In the genomic region with DNA sequence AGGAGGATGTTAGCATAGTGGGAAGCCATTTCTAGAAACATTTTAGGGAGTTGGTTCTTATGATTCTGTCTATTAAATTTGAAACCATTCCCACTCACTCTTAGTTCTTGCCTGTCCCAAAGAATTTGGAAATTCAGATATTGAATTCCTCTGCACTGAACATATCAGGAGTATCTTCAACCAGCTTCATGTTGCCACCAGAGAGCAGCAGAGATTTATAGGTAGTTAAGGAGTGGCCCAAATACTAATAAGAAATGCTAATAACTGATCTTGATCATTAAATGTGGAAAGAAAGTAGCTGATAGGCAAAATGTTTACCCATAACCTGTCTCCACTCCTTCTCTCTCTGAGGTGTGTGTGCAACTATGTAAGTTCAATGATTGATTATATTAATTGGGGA, we compare ENCODE assay signal across 11 mouse cellular contexts.
A peak's percentile ranks its signal among the peaks of the same experiment; 100 is the strongest.
DNase-seq lines count a peak whose midpoint lies in the region; ATAC-seq and TF ChIP-seq lines count a peak whose summit lies in the region.
"Had no signal": no experiment of that assay in that cellular context is flagged by ENCODE, and none has a peak within 500 bp of the region (broad histone marks: within the 10 kb centered on the region; RNA-seq: fewer than 3 reads in every experiment).

No protein-coding gene starts in this region.

- no peaks in the 10 kb centered on the region for H3K9me3 ChIP-seq in heart, postnatal 0 days (replicated peaks; ENCODE audit: control insufficient read depth, low read length)
- H3K9me3 ChIP-seq in limb, embryonic 14.5 days (ENCODE audit: control insufficient read depth, low read length) = no peaks in the 10 kb centered on the region
- no peaks in the 10 kb centered on the region for H3K9me3 ChIP-seq in limb, embryonic 10.5 days (replicated peaks)
- H3K9me3 ChIP-seq: heart, embryonic 13.5 days; hindbrain, embryonic 15.5 days; liver, embryonic 13.5 days had no signal

- no peak for TF ChIP-seq EP300 in heart, postnatal 0 days (IDR thresholded peaks at IDR 0.05; ENCODE audit: low read depth)

- peak; percentile 55 for TF ChIP-seq CTCF in heart, postnatal 0 days (IDR thresholded peaks at IDR 0.05; ENCODE audit: low read depth)

- no peaks in the 10 kb centered on the region for H3K36me3 ChIP-seq in heart, postnatal 0 days (replicated peaks; ENCODE audit: control insufficient read depth, insufficient read depth, low read length)
- H3K36me3 ChIP-seq in limb, embryonic 14.5 days (ENCODE audit: control insufficient read depth, insufficient read depth, low read length) = no peaks in the 10 kb centered on the region
- H3K36me3 ChIP-seq in limb, embryonic 10.5 days = no peaks in the 10 kb centered on the region
- H3K36me3 ChIP-seq: heart, embryonic 13.5 days; hindbrain, embryonic 15.5 days; liver, embryonic 13.5 days had no signal

- H3K4me2 ChIP-seq in heart, postnatal 0 days (ENCODE audit: low read depth, low read length) = no peak overlapping the region
- H3K4me2 ChIP-seq in limb, embryonic 14.5 days (replicated peaks; ENCODE audit: low read depth, low read length, severe bottlenecking) = no peak overlapping the region
- H3K4me2 ChIP-seq: heart, embryonic 13.5 days; hindbrain, embryonic 15.5 days; liver, embryonic 13.5 days had no signal

- no peaks in the 10 kb centered on the region for H3K27me3 ChIP-seq in heart, postnatal 0 days (ENCODE audit: control insufficient read depth, insufficient read depth, low read length)
- H3K27me3 ChIP-seq in limb, embryonic 14.5 days (ENCODE audit: control insufficient read depth, insufficient read depth, low read length) = no peaks in the 10 kb centered on the region
- H3K27me3 ChIP-seq in limb, embryonic 10.5 days (ENCODE audit: low read depth, poor library complexity, severe bottlenecking) = peaks cover 1% of the 10 kb centered on the region; the same call in 1 of the 2 replicates
- H3K27me3 ChIP-seq: heart, embryonic 13.5 days; hindbrain, embryonic 15.5 days; liver, embryonic 13.5 days had no signal

- no peak overlapping the region for H3K27ac ChIP-seq in heart, postnatal 0 days (ENCODE audit: low read depth)
- no peak overlapping the region for H3K27ac ChIP-seq in limb, embryonic 14.5 days (replicated peaks; ENCODE audit: low read depth, low read length)
- no peak overlapping the region for H3K27ac ChIP-seq in limb, embryonic 10.5 days
- H3K27ac ChIP-seq: heart, embryonic 13.5 days; hindbrain, embryonic 15.5 days; liver, embryonic 13.5 days had no signal

- no peak overlapping the region for H3K9ac ChIP-seq in heart, postnatal 0 days (replicated peaks; ENCODE audit: low read depth, low read length)
- H3K9ac ChIP-seq in limb, embryonic 14.5 days (ENCODE audit: low read depth, low read length, severe bottlenecking) = no peak overlapping the region
- H3K9ac ChIP-seq: heart, embryonic 13.5 days; hindbrain, embryonic 15.5 days; liver, embryonic 13.5 days had no signal

- no peak for ATAC-seq in heart, postnatal 0 days (ENCODE audit: insufficient read depth, low read depth)
- ATAC-seq in limb, embryonic 14.5 days (ENCODE audit: low FRiP score, low read depth) = no peak

- TF ChIP-seq POLR2A in limb, embryonic 14.5 days (IDR thresholded peaks at IDR 0.05; ENCODE audit: borderline replicate concordance, extremely low read depth, insufficient read depth, insufficient read length) = no peak

- intact Hi-C loops in heart, postnatal 25 days (cut with DNase I) = loop anchor here (5.0 kb wide), 1 partner anchor 191 kb away; no protein-coding TSS in a partner anchor

- DNase-seq in heart, postnatal 0 days (ENCODE audit: low spot score) = no peak
- no peak for DNase-seq in heart, postnatal 25 days (ENCODE audit: low spot score)
- peak; percentile 18 for DNase-seq in limb, embryonic 14.5 days (ENCODE audit: low spot score)
- no peak for DNase-seq in limb, embryonic 10.5 days (ENCODE audit: low spot score)
- peak; percentile 28 for DNase-seq in 3T3-L1 (ENCODE audit: low read depth, low spot score)
- peak; percentile 12 for DNase-seq in Muller cell, postnatal 12 days (ENCODE audit: inconsistent ontology term)
- no peak for DNase-seq in embryo, embryonic 11 days
- DNase-seq: cerebellum, adult 11-12 months; liver, embryonic 13.5 days had no signal

- no peak overlapping the region for H3K4me3 ChIP-seq in heart, postnatal 0 days (ENCODE audit: low read depth, low read length)
- no peak overlapping the region for H3K4me3 ChIP-seq in limb, embryonic 14.5 days (replicated peaks; ENCODE audit: low read length)
- no peak overlapping the region for H3K4me3 ChIP-seq in limb, embryonic 10.5 days
- H3K4me3 ChIP-seq: heart, embryonic 13.5 days; hindbrain, embryonic 15.5 days; liver, embryonic 13.5 days had no signal

- H3K4me1 ChIP-seq in heart, postnatal 0 days (ENCODE audit: control insufficient read depth, insufficient read depth) = no peaks in the 10 kb centered on the region
- no peaks in the 10 kb centered on the region for H3K4me1 ChIP-seq in limb, embryonic 14.5 days (ENCODE audit: control insufficient read depth, insufficient read depth, low read length)
- 0 out of 2 replicates have a peak, but pooled peaks cover 5% of the 10 kb centered on the region for H3K4me1 ChIP-seq in limb, embryonic 10.5 days
- H3K4me1 ChIP-seq: heart, embryonic 13.5 days; hindbrain, embryonic 15.5 days; liver, embryonic 13.5 days had no signal

Comparison
In these comparisons a context has a peak if more than half of its experiments do, and no peak if none do; other contexts are left out.
1. DNase-seq: peak in limb, embryonic 14.5 days (single experiment), 3T3-L1 (single experiment) and Muller cell, postnatal 12 days (single experiment); none in heart, postnatal 0 days (single experiment), heart, postnatal 25 days (single experiment), limb, embryonic 10.5 days (single experiment) and embryo, embryonic 11 days (single experiment).